Mouse (Mus musculus) central nervous system, embryonic 11.5 days (tissue): ENCODE measurements around the gene Zfp868. TPM values are rescaled to one million over a fixed set of nuclear protein-coding genes. Genes with fewer than 3 reads are reported as not detected.

Experiments used
- polyA plus RNA-seq: library from polyadenylated mRNA; depleted of rRNA; stranded (reverse); fragments of >200 nt; gene quantifications from 2 replicates; pipeline ENCODE4 v1.2.3, GENCODE M21; 2012; rRNA removed

Gene Zfp868
- polyA plus RNA-seq = 21.8 and 24.9 TPM in 2 replicates

GRCm38 (mm10) chr8:69625095-69625789 lies at the start of gene Zfp868:
TSS of gene Zfp868 (minus strand) at chr8:69625548.

GRCm38 (mm10) chr8:69654358-69654981 lies 29.1 kb upstream of the Zfp868 start, which contains the start of gene Zfp964:
TSS of gene Zfp964 (plus strand) at chr8:69654479.

Other genes starting within 250 kb of the Zfp868 start
- gene Gm9495, start 172.0 kb downstream of the Zfp868 start, polyA plus RNA-seq = 0.02 TPM in 2 replicates
- not detected in 2 replicates for gene Gm7697, start 102.6 kb downstream of the Zfp868 start, polyA plus RNA-seq
- 1.3 and 2.7 TPM in 2 replicates for gene Zfp964, start 28.9 kb upstream of the Zfp868 start, polyA plus RNA-seq
- 19.3 and 22.5 TPM in 2 replicates for gene Zfp869, start 85.2 kb upstream of the Zfp868 start, polyA plus RNA-seq
- 7.0 and 9.9 TPM in 2 replicates for gene Zfp963, start 124.4 kb upstream of the Zfp868 start, polyA plus RNA-seq
- 2.1 and 3.8 TPM in 2 replicates for gene Gm20422, start 149.3 kb upstream of the Zfp868 start, polyA plus RNA-seq
- gene Atp13a1, start 165.6 kb upstream of the Zfp868 start, polyA plus RNA-seq = 59.4 and 66.4 TPM in 2 replicates
- gene Zfp866, start 165.6 kb upstream of the Zfp868 start, polyA plus RNA-seq = 33.2 and 41.6 TPM in 2 replicates
- 24.2 and 39.2 TPM in 2 replicates for gene Gmip, start 183.1 kb upstream of the Zfp868 start, polyA plus RNA-seq
- gene Lpar2, start 196.9 kb upstream of the Zfp868 start, polyA plus RNA-seq = 3.5 and 6.5 TPM in 2 replicates
- gene Pbx4, start 206.9 kb upstream of the Zfp868 start, polyA plus RNA-seq = 21.8 and 28.1 TPM in 2 replicates